Mouse (Mus musculus) heart, embryonic 13.5 days (tissue): ENCODE measurements at regions not wholly inside any gene's neighbourhood (a gene's known extent, or its start where the extent isn't known, plus 50 kb on each side); places are given as distances from the start of the nearest gene placed in this dataset.

ENCODE experiments used
- ATAC-seq: fragments of 200-750 bp; cut with Nextera tagmentation; 2 replicates; pipeline ENCODE4 v1.8.0; 2017; ENCODE audit warnings: moderate TSS enrichment; ENCODE audit not compliant: insufficient number of reproducible peaks, low FRiP score, low TSS enrichment; ENCODE audit errors: extremely low read depth
- H3K27ac ChIP-seq: fragments of 300-500 bp; sonication (generic); replicated peaks from 2 replicates; pipeline ENCODE4 v1.5.1; 2015; ENCODE audit warnings: moderate library complexity, mild to moderate bottlenecking, inconsistent platforms
- H3K27me3 ChIP-seq: fragments of 300-500 bp; sonication (generic); replicated peaks from 2 replicates; pipeline ENCODE4 v1.6.1; 2015; ENCODE audit warnings: mild to moderate bottlenecking, inconsistent platforms
- H3K36me3 ChIP-seq: fragments of 300-500 bp; sonication (generic); 2 replicates; pipeline ENCODE4 v1.6.1; 2015; ENCODE audit warnings: mild to moderate bottlenecking, inconsistent platforms
- H3K4me1 ChIP-seq: fragments of 300-500 bp; sonication (generic); 2 replicates; pipeline ENCODE4 v1.6.1; 2015; ENCODE audit warnings: inconsistent platforms
- H3K4me2 ChIP-seq: fragments of 300-500 bp; sonication (generic); 2 replicates; pipeline ENCODE4 v1.6.1; 2015; ENCODE audit warnings: inconsistent platforms, mild to moderate bottlenecking, moderate library complexity
- H3K4me3 ChIP-seq: fragments of 300-500 bp; sonication (generic); 2 replicates; pipeline ENCODE4 v1.5.1; 2015; ENCODE audit warnings: moderate library complexity, mild to moderate bottlenecking, inconsistent platforms
- H3K9ac ChIP-seq: fragments of 300-500 bp; sonication (generic); 2 replicates; pipeline ENCODE4 v1.6.1; 2015; ENCODE audit warnings: inconsistent platforms, mild to moderate bottlenecking, moderate library complexity
- H3K9me3 ChIP-seq: fragments of 300-500 bp; sonication (generic); 2 replicates; pipeline ENCODE4 v1.6.1; 2016; ENCODE audit warnings: inconsistent platforms
- WGBS: fragments of 180-500 bp; shearing (Covaris S2); methylation state at CpG from one replicate; pipeline ENCODE4 v1.1.7; 2015; ENCODE audit warnings: mixed read lengths; 5-methylcytosine and 5-hydroxymethylcytosine counted together

GRCm38 (mm10) chr3:63542638-63543408 is 59.1 kb upstream of the Gm34302 start:
- no peak for ATAC-seq
- Histone ChIP-seq H3K4me2 (no peak overlapping the region), H3K9me3 (no peaks in the 10 kb centered on the region), H3K36me3 (no peaks in the 10 kb centered on the region), H3K27me3 (no peaks in the 10 kb centered on the region), H3K4me1 (peaks cover 8% of the 10 kb centered on the region; the same call in 1 of the 2 replicates), H3K27ac (no peak overlapping the region), H3K4me3 (no peak overlapping the region), H3K9ac (no peak overlapping the region)
- WGBS = 57% methylated on average over 4 of the region's 4 CpGs

- Histone ChIP-seq H3K36me3 (no peaks in the 10 kb centered on the region), H3K27me3 (no peaks in the 10 kb centered on the region), H3K4me2 (no peak overlapping the region), H3K4me1 (peaks cover 4% of the 10 kb centered on the region; the same call in 1 of the 2 replicates), H3K9ac (no peak overlapping the region), H3K27ac (no peak overlapping the region), H3K9me3 (no peaks in the 10 kb centered on the region), H3K4me3 (no peak overlapping the region)
- no peak for ATAC-seq
- WGBS = 53% methylated on average over 2 of the region's 2 CpGs
Observed at GRCm38 (mm10) chr3:63538881-63539280, 55.2 kb upstream of the Gm34302 start.

GRCm38 (mm10) chr3:63534141-63534540 is 50.5 kb upstream of the Gm34302 start:
- H3K36me3 ChIP-seq = no peaks in the 10 kb centered on the region
- no peak overlapping the region for H3K4me2 ChIP-seq
- no peaks in the 10 kb centered on the region for H3K4me1 ChIP-seq
- no peaks in the 10 kb centered on the region for H3K9me3 ChIP-seq
- no peaks in the 10 kb centered on the region for H3K27me3 ChIP-seq
- no peak for ATAC-seq
- H3K27ac ChIP-seq = no peak overlapping the region
- WGBS = 43% methylated on average over 2 of the region's 2 CpGs
- H3K4me3 ChIP-seq = no peak overlapping the region
- H3K9ac ChIP-seq = no peak overlapping the region
